Mouse (Mus musculus): ENCODE results near the gene Ppy.
A peak's percentile ranks its signal among the peaks of the same experiment; 100 is the strongest.

The Ppy gene

GRCm38 (mm10) chr11:102101219-102101618 is at the start of gene Ppy:
Gene Ppy (minus strand): TSS chr11:102101319.
- DNase-seq (ENCODE audit: low spot score) = no peak

- peak; percentile 35 for DNase-seq (ENCODE audit: low spot score)
These were observed 46.3 kb upstream of the Ppy start for GRCm38 (mm10) chr11:102147213-102147989.

- DNase-seq (ENCODE audit: low spot score) = peak; percentile 11
These were observed 45.4 kb upstream of the Ppy start for GRCm38 (mm10) chr11:102146531-102146930.

- DNase-seq (ENCODE audit: low spot score) = peak; percentile 41
These were observed 44.9 kb upstream of the Ppy start for GRCm38 (mm10) chr11:102146005-102146404.

GRCm38 (mm10) chr11:102145471-102146001 is 44.4 kb upstream of the Ppy start, which contains the start of gene Nags:
Gene Nags (plus strand): TSS chr11:102145513.
- peak; percentile 9 for DNase-seq (ENCODE audit: low spot score)

GRCm38 (mm10) chr11:102144957-102145470 is 43.9 kb upstream of the Ppy start:
- peak; percentile 15 for DNase-seq (ENCODE audit: low spot score)

- no peak for DNase-seq (ENCODE audit: low spot score)
These were observed 41.2 kb upstream of the Ppy start for GRCm38 (mm10) chr11:102142355-102142754.

GRCm38 (mm10) chr11:102140508-102140907 is 39.4 kb upstream of the Ppy start:
- peak; percentile 81 for DNase-seq (ENCODE audit: low spot score)

GRCm38 (mm10) chr11:102138447-102138740 is 37.3 kb upstream of the Ppy start:
- DNase-seq (ENCODE audit: low spot score) = peak; percentile 90

- DNase-seq (ENCODE audit: low spot score) = no peak
These were observed 36.7 kb upstream of the Ppy start for GRCm38 (mm10) chr11:102137625-102138446.

GRCm38 (mm10) chr11:102134516-102134915 is 33.4 kb upstream of the Ppy start:
- DNase-seq (ENCODE audit: low spot score) = no peak

- DNase-seq (ENCODE audit: low spot score) = no peak
These were observed 16.3 kb upstream of the Ppy start for GRCm38 (mm10) chr11:102117386-102117785.

- no peak for DNase-seq (ENCODE audit: low spot score)
These were observed 15.1 kb upstream of the Ppy start for GRCm38 (mm10) chr11:102116241-102116640.

- no peak for DNase-seq (ENCODE audit: low spot score)
These were observed 10.5 kb upstream of the Ppy start for GRCm38 (mm10) chr11:102111576-102111975.

- DNase-seq (ENCODE audit: low spot score) = no peak
These were observed 6.6 kb upstream of the Ppy start, which contains the start of gene Pyy for GRCm38 (mm10) chr11:102107732-102108131. Gene Pyy (minus strand): TSS chr11:102107832.

GRCm38 (mm10) chr11:102106911-102107310 is 5.8 kb upstream of the Ppy start:
- DNase-seq (ENCODE audit: low spot score) = no peak

GRCm38 (mm10) chr11:102102485-102103258 is 1.6 kb upstream of the Ppy start:
- peak; percentile 74 for DNase-seq (ENCODE audit: low spot score)

- peak; percentile 92 for DNase-seq (ENCODE audit: low spot score)
These were observed 4.2 kb downstream of the Ppy start for GRCm38 (mm10) chr11:102096887-102097391.

GRCm38 (mm10) chr11:102096446-102096845 is 4.7 kb downstream of the Ppy start:
- no peak for DNase-seq (ENCODE audit: low spot score)

- no peak for DNase-seq (ENCODE audit: low spot score)
These were observed 5.4 kb downstream of the Ppy start for GRCm38 (mm10) chr11:102095676-102096075.

- peak; percentile 92 for DNase-seq (ENCODE audit: low spot score)
These were observed 11.9 kb downstream of the Ppy start for GRCm38 (mm10) chr11:102089088-102089808.
